Mouse (Mus musculus) lung, postnatal 0 days (tissue): ENCODE measurements around the gene Il20. TPM values are rescaled to one million over a fixed set of nuclear protein-coding genes. Genes with fewer than 3 reads are reported as not detected.

Experiments
- ATAC-seq: fragments of 200-750 bp; cut with Nextera tagmentation; 2 replicates; pipeline ENCODE4 v1.8.0; 2017; ENCODE audit warnings: moderate library complexity
- DNase-seq: peaks from one replicate; pipeline ENCODE4 v3.0.0-alpha.2; 2016; ENCODE audit warnings: low spot score
- H3K27ac ChIP-seq: fragments of 300-500 bp; sonication (generic); 2 replicates; pipeline ENCODE4 v1.5.1; 2014; ENCODE audit warnings: antibody characterized with exemption, mild to moderate bottlenecking, low read length, mixed read lengths
- H3K27me3 ChIP-seq: fragments of 300-500 bp; sonication (generic); replicated peaks from 2 replicates; pipeline ENCODE4 v1.6.1; 2014; ENCODE audit warnings: low read length, mixed read lengths; ENCODE audit not compliant: insufficient read depth
- H3K36me3 ChIP-seq: fragments of 300-500 bp; sonication (generic); 2 replicates; pipeline ENCODE4 v1.6.1; 2014; ENCODE audit warnings: low read length, mixed read lengths; ENCODE audit not compliant: insufficient read depth
- H3K4me1 ChIP-seq: fragments of 300-500 bp; sonication (generic); 2 replicates; pipeline ENCODE4 v1.6.1; 2014; ENCODE audit warnings: antibody characterized with exemption, low read depth, low read length, mixed read lengths; ENCODE audit not compliant: insufficient read depth
- H3K4me2 ChIP-seq: fragments of 300-500 bp; sonication (generic); replicated peaks from 2 replicates; pipeline ENCODE4 v1.6.1; 2014; ENCODE audit warnings: low read depth, mild to moderate bottlenecking, low read length, moderate library complexity, mixed read lengths
- H3K4me3 ChIP-seq: fragments of 300-500 bp; sonication (generic); 2 replicates; pipeline ENCODE4 v1.5.1; 2014; ENCODE audit warnings: low read depth, low read length
- H3K9ac ChIP-seq: fragments of 300-500 bp; sonication (generic); replicated peaks from 2 replicates; pipeline ENCODE4 v1.6.1; 2014; ENCODE audit warnings: low read depth, mild to moderate bottlenecking
- H3K9me3 ChIP-seq: fragments of 300-500 bp; sonication (generic); 2 replicates; pipeline ENCODE4 v1.6.1; 2016; ENCODE audit warnings: low read length, mixed read lengths
- CTCF ChIP-seq: IDR thresholded peaks from 2 replicates; pipeline ENCODE4 v1.5.1; 2016; ENCODE audit warnings: antibody characterized with exemption, mild to moderate bottlenecking
- EP300 ChIP-seq: IDR thresholded peaks from 2 replicates; pipeline ENCODE4 v1.6.1; 2016; ENCODE audit warnings: antibody characterized with exemption, mild to moderate bottlenecking, control low read depth
- WGBS: fragments of 180-500 bp; shearing (Covaris S2); extraction: QIAGEN DNeasy Blood & Tissue Kit; methylation state at CpG from one replicate; pipeline ENCODE4 v1.1.7; 2014; 5-methylcytosine and 5-hydroxymethylcytosine counted together
- polyA plus RNA-seq: library from polyadenylated mRNA; unstranded; fragments of >200 nt; fragmentation: Nextera tagmentation; extraction: Ambion mirVana; gene quantifications from 2 replicates; pipeline ENCODE4 v1.2.1, GENCODE M21; 2015

Il20 gene
- polyA plus RNA-seq: not detected in 2 replicates

DNA sequence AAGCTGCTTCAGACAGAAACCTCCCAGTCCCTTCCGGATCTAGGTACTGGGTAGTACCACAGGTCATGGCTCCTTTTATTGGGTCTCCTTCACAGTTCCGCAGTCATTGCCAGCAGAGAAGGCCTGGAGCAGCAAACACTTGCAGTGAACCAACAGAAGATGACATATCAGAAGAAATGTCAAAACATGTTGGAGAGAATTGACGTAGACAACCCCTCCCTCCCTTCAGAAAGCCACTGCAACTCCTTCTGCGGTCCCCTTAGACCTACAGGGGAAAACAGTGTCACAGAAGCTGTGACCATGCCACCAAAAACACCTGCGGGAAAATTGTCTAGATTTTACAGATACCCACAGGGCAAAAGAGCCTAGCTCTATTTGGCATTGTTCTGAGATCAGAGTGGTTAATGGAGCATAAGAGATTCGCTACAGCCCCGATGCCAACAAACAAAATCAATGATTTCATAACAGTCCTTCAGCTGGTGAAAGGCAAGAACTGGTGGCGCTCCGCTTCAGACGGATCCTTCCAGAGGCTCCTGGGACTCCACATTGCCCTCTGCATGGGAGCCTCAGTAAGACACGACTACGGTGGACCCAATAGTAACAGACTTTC lies at the start of gene Il20:
Gene Il20, minus strand, starts transcription at position 51 of the 610 bp plus-strand sequence.
- H3K4me1 ChIP-seq: no peaks in the 10 kb centered on the region
- no peaks in the 10 kb centered on the region for H3K27me3 ChIP-seq
- ATAC-seq (no peak), DNase-seq (no peak)
- 87% methylated on average over 12 of the region's 12 CpGs for WGBS
- H3K36me3 ChIP-seq: no peaks in the 10 kb centered on the region
- no peaks in the 10 kb centered on the region for H3K9me3 ChIP-seq
- no peak within 1 kb of the TSS for H3K9ac ChIP-seq
- no peak within 1 kb of the TSS for H3K27ac ChIP-seq
- no peak within 1 kb of the TSS for H3K4me2 ChIP-seq
- no peak within 1 kb of the TSS for H3K4me3 ChIP-seq
- TF ChIP-seq EP300 (no peak), CTCF (no peak)

DNA sequence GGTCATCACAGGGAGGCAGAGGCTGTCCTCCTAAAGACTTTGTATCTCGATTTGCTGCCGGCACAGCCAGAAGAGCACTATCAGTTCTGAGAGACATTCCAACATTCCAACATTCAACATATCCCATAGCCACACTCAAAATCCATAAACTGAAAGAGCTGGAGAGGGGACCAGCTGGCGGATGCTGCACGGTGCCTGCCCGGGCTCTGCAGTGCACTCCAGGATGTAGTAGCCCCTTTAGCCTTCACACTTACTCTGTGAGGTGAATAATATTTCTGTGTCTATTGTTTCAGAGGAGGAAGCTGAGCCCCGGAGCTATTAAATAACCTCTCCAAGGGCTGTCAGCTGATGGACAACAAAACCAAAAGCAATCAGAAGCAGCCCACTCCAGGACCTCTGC lies 35.7 kb upstream of the Il20 start:
- H3K27me3 ChIP-seq: no peaks in the 10 kb centered on the region
- no peak overlapping the region for H3K9ac ChIP-seq
- TF ChIP-seq CTCF (no peak), EP300 (no peak)
- no peaks in the 10 kb centered on the region for H3K4me1 ChIP-seq
- no peak for DNase-seq
- no peaks in the 10 kb centered on the region for H3K9me3 ChIP-seq
- no peak for ATAC-seq
- H3K36me3 ChIP-seq: no peaks in the 10 kb centered on the region
- H3K4me2 ChIP-seq: no peak overlapping the region
- no peak overlapping the region for H3K4me3 ChIP-seq
- H3K27ac ChIP-seq: no peak overlapping the region
- WGBS: 15% methylated on average over 6 of the region's 6 CpGs

DNA sequence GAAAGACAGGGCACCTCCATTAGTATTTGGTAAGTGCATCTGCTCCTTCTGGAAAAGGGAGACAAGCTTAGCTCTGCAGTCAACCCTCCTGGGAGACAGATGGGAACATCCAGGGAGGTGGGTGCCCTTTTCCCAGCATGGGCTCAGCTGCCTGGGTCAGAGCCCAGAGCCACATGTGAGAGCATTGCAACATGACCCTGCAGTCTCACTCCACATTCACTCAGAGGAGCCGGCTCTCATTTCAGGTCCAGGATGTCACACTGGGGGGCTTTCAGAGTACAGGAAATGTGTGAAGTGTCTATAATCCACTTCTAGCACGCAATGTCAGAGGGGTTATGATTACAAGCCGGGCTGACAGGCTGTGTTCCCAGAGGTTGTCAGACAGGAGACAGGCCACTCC lies 30.6 kb upstream of the Il20 start:
- H3K27me3 ChIP-seq: no peaks in the 10 kb centered on the region
- TF ChIP-seq CTCF: no peak
- no peak for TF ChIP-seq EP300
- no peak overlapping the region for H3K27ac ChIP-seq
- ATAC-seq: peak; percentile 44
- no peaks in the 10 kb centered on the region for H3K4me1 ChIP-seq
- H3K4me2 ChIP-seq: no peak overlapping the region
- no peak overlapping the region for H3K9ac ChIP-seq
- 22% methylated on average over 3 of the region's 3 CpGs for WGBS
- peak; percentile 5 for DNase-seq
- no peak overlapping the region for H3K4me3 ChIP-seq
- no peaks in the 10 kb centered on the region for H3K9me3 ChIP-seq
- H3K36me3 ChIP-seq: no peaks in the 10 kb centered on the region

DNA sequence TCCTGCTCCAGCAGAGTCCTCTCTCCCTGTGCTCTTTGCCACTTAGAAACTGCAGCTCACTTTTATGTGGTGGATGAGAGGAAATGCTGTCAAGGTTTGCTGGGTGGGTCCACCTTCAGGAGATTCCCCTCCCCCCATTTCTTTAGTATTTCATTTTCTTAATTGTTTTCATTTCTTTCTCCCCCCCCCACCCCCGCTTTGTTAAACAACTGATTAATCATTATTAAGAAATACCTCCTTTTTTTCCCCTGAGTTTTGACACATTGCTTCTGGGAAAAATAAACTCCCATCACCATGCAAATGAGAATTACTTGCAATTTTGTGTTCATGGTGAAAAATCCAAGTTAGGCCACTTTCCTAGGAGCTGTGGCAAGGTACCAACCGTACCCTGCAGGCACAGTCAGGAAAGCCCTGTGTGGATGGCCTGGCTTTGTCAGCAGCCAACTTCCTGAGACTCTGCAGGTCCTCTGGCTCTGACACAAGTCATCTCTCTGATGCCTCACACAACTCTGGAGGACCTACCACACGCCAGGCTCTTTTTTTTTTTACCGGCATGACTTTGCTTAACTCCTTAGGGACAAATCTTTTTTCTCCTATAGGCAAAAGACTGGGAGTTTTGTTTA lies 28.9 kb upstream of the Il20 start, which contains the start of gene Il19:
Gene Il19, minus strand, starts transcription at position 51 of the 623 bp plus-strand sequence.
- WGBS: 55% methylated on average over 4 of the region's 4 CpGs
- H3K27me3 ChIP-seq: no peaks in the 10 kb centered on the region
- no peaks in the 10 kb centered on the region for H3K36me3 ChIP-seq
- H3K4me3 ChIP-seq: no peak within 1 kb of the TSS
- H3K27ac ChIP-seq: no peak within 1 kb of the TSS
- H3K9me3 ChIP-seq: no peaks in the 10 kb centered on the region
- H3K4me1 ChIP-seq: no peaks in the 10 kb centered on the region
- TF ChIP-seq EP300: no peak
- TF ChIP-seq CTCF: no peak
- DNase-seq (no peak), ATAC-seq (no peak)
- H3K9ac ChIP-seq: no peak within 1 kb of the TSS
- H3K4me2 ChIP-seq: no peak within 1 kb of the TSS

DNA sequence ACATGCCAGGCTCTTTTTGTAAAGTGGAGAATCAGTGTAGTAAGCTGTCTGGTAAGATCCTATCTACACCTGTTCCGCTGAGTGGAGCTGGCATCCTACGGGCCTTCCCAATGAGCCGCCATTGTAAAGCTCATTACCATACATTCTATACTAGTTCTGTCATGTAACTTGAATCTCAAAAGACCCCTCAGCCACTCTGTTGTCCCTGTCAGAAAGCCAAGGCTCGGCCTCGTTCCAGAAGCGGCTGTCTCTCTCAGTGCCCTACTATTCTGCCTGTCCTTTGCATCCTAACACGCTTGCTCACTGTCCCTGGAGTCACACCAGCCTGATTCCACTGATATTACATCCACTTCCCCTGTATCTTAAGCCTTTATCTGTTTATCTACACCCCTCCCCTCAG lies 26.9 kb upstream of the Il20 start:
- 82% methylated on average over 7 of the region's 7 CpGs for WGBS
- H3K4me2 ChIP-seq: no peak overlapping the region

GRCm38 (mm10) chr1:130937170-130937569 lies 25.9 kb upstream of the Il20 start:
- 88% methylated on average over 4 of the region's 4 CpGs for WGBS
- Histone ChIP-seq H3K4me3 (no peak overlapping the region), H3K27me3 (no peaks in the 10 kb centered on the region), H3K27ac (no peak overlapping the region), H3K4me1 (no peaks in the 10 kb centered on the region), H3K36me3 (no peaks in the 10 kb centered on the region), H3K4me2 (no peak overlapping the region), H3K9me3 (no peaks in the 10 kb centered on the region), H3K9ac (no peak overlapping the region)
- DNase-seq (no peak), ATAC-seq (no peak)
- TF ChIP-seq CTCF: no peak
- no peak for TF ChIP-seq EP300

More for the DNA sequence above, 26.9 kb upstream of the Il20 start:
- DNase-seq (no peak), ATAC-seq (no peak)
- Histone ChIP-seq H3K27ac (no peak overlapping the region), H3K36me3 (no peaks in the 10 kb centered on the region), H3K9ac (no peak overlapping the region), H3K9me3 (no peaks in the 10 kb centered on the region), H3K27me3 (no peaks in the 10 kb centered on the region), H3K4me1 (no peaks in the 10 kb centered on the region), H3K4me3 (no peak overlapping the region)
- TF ChIP-seq CTCF (no peak), EP300 (no peak)
